Mouse (Mus musculus): ENCODE results near the gene Dap.
A peak's percentile ranks its signal among the peaks of the same experiment; 100 is the strongest.

Dap gene

DNA sequence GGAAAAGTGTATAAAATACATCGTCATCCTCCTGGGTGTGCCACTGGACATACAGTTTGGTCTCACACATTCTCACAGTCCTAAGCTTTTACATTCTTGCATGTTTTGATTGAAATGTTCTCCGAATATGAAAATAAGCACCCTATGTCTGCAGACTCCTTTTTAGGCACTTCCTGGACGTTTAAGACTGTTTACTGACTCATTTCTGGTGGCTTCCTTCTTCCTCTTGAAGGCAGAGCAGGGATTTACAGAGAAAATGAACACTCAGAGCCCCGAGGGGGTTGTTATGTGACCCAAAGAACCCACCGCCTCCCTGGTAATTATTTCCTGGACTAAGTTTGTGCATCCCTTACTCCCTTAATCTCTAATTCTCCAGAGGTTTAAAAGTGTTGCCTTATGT lies 13.8 kb downstream of the Dap start:
- no peak for DNase-seq (ENCODE audit: low read depth, low spot score)

DNA sequence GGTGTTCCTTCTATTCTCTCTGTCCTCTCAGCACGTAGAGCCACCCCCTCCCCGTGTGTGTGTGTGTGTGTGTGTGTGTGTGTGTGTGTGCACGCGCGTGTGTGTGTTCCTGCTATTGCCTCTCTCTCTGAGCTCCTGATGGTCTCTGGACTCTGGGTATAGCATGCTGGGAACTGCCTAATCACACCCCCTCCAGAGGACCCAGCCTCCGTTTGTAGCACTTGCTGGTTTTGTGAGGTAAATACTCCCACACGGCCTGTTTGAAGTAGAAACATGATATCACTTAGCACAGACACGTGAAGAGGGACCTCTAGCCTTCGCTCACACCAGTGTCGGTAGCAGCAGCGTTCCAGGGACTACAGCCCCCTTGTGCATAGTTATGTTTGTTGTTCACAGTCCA lies 14.5 kb downstream of the Dap start:
- no peak for DNase-seq (ENCODE audit: low read depth, low spot score)

DNA sequence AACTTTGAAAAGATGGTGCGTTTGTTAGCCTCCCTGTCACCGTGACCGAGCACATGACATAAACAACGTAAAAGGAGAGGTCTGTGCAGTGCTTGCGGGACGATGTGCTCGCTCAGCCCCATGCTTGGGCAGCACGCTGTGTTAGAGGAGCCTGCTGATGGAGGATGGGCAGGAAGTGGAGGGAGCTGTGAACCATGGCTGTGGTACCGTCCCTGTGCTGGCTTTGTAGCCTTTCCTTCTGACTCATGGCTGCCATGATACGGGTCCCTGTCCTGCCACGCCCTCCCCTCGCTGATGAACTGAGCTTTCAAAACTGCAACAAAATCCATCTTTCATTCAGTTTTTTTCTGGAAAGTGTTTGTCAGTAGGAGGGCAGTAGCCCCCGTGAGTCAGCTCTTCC lies 15.6 kb downstream of the Dap start:
- no peak for DNase-seq (ENCODE audit: low read depth, low spot score)

DNA sequence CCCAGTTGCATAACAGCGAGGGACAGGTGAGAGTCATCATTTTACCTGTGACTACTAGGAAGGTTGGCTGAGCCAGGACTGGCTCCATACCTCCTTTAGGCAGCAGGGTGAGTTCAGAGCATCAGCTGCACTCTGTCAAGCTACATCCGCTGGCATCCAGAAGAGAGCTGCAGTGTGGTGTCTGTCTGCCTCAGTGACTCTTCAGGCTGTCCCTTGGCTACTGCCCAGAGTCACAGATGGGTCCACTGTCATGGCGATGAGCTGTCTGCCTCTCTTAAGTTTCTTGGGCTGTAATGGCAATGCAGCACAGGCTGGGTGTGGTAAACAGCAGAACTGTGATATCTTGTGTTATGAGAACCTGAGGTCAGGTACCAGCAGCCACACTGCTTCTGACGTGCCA lies 16.1 kb downstream of the Dap start:
- DNase-seq (ENCODE audit: low read depth, low spot score) = no peak

DNA sequence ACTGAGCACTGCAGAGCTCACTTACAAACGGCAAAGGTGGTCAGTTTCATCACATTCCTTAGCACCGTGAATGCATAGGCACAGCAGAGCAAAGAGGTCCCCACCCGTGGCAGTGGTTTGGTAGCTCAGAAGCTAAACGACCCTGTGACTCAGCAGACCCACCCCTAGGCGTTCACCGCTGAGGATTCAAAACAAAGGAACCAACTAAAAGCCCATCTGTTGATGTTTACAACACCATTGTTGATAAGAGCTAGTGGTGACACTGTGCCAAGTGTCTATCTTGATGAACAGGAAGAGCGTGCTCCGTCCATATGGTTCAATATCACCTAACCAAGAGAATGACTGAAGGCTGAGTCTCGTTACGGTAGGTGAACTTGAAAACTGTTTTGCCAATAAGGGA lies 19.1 kb downstream of the Dap start:
- DNase-seq (ENCODE audit: low read depth, low spot score) = no peak

DNA sequence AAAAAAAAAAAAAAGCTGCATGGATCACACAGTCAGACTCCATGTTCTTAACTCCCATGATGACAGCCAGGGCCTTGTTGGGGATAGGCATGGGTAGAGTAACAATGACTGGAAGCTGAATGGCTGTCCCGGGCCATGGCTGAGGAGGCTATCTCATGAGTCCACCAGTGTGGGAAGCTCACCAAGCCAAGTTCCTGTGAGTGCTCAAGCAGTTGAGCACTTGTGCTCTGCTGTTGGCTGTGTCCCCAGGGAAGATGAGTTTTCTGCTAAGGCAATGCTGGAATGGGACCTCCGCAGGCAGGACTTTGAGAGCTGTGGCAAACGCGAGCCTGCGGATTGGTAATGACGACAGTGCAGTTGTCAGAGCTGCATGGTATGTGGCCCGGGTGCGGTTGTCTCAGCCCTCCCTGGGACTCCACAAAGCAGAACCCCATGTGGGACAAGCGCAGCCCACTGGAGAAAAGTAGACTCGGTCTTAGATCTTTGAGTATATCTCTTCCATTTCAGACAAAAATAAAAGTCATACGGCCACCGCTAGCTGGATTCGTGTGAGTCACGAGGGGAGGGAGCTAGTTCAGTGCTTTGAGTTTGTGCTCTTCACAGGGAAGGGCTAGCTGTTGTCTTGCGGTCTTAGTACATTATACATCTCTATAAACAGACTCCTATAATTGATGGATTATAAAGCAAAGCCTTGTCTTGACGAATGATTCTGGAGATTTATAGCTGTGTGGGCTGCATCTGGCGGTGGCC lies 20.8 kb downstream of the Dap start:
- no peak for DNase-seq (ENCODE audit: low read depth, low spot score)

DNA sequence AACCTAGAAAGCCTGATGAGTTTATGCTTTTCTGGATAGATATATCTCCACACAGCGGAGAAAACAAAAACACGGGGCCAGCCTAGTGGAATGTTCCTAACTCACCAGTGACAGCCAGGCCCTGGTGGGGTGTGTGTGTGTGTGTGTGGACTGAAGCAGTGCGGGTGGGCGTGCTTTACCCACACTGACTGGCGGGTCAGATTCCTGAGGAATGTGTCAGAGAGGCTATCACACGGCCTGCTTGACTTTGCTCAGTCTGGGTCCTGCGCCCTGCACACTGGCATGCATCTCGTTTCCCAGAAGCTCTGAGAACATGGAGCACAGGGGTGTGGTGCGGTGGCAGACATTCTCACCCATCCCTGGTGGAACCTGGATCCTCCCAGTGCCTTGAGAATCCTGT lies 21.8 kb downstream of the Dap start:
- DNase-seq (ENCODE audit: low read depth, low spot score) = no peak

DNA sequence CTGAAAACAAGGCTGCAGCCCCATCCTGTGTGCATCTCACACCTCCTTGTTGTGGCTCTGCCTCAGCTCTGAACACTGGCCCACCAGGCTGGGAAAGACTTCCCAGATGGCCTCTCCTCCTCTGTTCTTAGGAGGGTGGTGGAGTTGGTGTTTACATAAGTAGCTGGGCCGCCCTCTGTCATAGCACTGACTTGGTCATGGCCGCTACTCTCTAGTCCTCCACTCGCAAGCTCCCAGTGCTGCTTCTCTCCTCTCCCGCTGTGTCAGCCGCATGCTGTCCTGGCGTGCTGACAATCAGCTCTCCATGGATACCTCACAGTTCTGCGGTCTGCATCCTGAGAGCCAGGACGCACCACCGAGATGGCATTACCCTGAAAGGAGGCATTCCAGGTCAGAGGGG lies 22.9 kb downstream of the Dap start:
- DNase-seq (ENCODE audit: low read depth, low spot score) = no peak

DNA sequence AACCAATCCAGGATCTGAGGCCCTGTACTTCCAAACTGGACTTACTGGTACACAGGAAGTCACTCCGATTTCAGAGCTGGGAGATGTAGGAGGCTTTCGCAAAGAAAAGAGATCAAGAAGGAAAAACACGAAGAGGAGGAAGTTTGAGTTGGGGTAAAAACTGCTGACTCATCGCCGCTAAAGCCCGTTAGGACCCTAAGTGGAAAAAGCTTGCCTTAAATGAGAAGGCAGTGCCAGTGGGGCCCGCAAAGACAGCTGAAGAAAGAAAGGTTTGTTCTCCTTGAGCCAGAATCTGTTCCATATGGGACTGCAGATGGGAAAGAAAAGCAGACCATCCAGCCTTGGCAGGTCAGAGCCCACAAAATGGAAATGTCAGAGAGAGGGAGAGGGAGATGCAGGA lies 24.8 kb downstream of the Dap start:
- DNase-seq (ENCODE audit: low read depth, low spot score) = peak; percentile 58

DNA sequence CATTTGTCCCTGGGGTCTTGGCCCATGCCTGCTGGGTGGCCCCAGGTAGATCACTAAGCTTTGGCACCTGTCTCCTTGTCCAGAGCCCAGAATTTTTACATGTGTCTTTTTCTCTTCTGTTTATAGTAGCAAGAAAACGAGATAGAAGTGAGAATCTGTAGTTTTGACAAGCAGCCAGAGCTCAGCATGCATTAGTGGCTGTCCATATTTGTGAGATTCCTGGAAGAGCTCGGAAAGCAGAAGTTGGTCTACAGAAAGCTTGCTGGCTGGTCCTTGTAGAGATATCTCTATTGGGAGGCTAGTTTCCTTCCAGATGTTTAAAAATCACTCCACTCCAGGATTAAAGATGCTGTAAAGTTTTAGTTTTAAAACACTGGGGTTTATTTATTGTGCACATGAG lies 25.9 kb downstream of the Dap start:
- no peak for DNase-seq (ENCODE audit: low read depth, low spot score)

DNA sequence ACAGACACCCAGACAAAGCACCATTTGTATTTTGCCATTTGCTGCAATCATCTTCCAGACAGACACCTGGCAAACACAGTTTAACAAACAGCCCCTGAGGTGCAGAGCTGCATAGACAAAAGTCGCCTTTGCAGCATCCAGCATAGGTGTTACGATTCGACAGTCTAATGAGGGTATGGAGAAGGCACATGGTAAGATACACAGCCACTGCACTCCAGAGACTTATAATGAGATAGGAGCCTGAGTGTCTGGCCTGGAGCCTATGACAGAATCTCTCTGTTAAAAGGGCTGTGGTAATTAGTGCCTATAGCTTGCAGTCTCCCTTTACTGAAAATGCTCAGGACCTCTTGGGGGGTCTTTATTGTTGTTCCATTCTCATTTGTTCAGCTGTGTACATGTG lies 26.6 kb downstream of the Dap start:
- no peak for DNase-seq (ENCODE audit: low read depth, low spot score)

DNA sequence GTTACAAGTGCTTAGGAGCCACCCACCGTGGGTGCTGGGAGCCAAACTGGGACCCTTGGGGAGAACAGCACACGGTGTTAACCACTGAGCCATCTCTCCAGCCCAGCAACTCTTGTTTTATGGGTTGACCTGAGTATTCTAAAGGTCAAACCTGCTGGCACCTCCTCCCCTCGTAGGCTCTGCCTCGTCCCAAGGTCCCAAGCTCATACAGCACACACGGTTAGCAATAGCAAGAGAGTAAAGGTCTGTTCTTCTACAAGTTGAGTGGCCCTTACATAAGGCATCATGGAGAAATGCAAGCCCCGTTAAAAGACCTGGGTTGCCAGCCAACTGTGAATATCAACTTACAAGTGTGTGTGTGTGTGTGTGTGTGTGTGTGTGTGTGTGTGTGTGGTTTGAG lies 27.1 kb downstream of the Dap start:
- DNase-seq (ENCODE audit: low read depth, low spot score) = no peak

DNA sequence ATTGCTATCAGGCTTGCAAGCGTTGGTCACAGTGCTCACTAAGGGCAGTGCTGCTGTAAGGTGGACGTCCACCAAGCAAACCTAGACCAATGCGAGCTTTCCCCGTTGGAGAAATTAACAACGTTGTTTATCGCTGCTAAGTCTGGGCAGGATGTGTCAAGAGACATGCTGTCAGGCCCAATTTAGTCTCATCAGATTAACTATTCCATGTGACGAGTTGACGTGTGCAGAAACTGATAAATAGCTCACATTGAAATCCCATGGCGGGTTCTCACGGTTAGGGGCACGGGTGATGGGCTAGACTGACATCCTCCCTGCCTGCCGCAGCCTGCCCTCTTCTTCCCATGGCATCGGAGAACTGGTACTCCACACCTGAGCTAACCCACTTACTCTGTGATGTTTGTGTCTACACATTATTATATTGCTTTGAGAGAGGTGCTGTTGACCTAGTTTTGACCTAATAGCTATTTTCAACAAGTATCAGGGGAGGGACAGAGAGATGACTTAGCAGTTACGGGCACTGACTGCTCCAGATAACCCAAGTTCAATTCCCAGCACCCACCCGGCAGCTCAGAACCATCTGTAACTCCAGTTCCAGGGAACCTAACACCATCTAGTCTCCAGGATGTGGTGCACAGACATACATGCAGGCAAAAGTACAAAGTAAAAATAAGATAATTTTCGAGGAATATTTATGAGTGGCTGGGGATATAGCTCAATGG lies 28.6 kb downstream of the Dap start:
- no peak for DNase-seq (ENCODE audit: low read depth, low spot score)

DNA sequence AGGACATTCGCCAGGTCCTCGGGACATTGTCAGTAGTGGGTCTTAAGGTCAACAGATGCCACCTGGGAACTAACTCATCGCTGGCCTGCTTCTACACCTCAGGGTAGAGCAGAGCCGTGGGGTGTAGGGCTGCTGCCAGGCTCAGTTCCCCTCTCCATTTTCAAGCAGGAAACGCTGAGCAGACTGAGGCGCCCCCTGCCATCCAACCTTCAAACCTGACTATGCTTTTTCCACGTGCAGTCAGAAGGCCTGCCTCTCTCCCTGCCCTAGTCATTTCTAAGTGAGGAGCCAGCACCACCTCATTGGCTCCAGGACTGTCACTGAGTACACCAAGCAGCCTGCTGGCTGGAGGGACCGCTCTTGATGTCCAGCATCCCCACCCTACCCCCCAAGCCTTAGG lies 29.3 kb downstream of the Dap start:
- no peak for DNase-seq (ENCODE audit: low read depth, low spot score)

DNA sequence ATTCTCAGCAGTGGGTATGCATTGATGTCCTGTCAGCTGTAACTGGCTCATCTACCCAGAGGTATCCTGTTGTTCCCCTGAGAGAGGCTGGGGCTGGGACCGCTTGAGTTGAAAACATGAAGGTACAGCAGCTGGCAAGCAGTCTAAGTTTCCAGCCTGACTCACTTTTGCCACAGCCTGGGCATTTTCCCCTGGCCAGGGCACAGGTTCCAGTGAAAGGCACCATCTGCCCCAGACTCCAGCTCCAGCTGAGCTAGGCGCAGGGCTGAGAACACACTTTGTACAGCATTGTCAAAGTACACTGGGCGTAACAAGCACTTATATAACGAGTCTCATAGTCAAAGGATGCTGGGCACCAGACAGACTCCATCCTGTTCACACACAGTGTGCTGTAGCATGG lies 29.8 kb downstream of the Dap start:
- DNase-seq (ENCODE audit: low read depth, low spot score) = no peak

DNA sequence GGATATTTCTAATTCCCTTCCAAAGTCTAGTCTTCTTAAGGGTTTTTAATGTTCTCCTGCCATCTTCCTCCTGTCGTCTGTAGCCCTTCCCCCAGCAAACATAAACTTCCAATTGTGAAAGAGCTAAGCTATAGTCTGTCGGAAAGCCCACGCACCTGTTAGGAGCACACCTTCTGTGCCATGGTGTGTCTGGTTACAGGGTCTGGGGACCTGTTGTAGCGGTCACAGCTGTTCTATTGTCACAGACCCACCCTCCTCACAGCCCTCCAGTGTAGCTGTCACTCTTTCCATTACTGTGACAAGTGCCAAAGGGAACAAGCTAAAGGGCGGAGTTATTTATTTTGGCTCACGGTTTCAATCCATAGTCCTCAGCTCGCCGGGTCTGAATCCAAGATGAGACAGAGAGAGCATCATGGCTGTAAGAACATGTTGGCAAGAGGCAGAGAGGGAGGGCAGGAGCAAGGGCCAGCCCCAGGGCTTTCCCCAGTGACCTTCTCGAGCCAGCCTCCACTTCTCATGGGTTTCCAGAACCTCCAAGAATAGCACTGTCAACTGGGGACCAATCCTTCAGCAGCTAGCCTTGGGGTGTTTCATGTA lies 30.9 kb downstream of the Dap start:
- no peak for DNase-seq (ENCODE audit: low read depth, low spot score)

DNA sequence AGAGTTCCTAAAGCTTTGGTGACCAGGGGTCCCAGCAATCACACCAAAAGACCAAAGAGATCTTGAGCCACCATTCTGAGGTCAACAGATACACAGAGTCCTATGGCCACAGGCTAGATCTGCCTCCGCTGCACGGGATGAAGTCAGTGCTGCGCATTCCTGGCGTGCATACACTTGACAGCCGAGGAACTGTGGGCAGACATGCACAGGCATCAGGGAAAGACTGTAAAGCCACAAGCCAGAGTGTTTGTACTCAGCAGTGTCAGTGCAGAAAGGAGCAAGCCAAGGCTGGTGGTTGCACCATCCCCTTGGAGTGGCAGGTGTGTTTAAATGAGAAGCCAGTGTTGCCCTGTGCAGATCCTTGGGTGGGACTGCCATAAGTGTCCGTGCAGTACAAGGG lies 31.6 kb downstream of the Dap start:
- no peak for DNase-seq (ENCODE audit: low read depth, low spot score)

DNA sequence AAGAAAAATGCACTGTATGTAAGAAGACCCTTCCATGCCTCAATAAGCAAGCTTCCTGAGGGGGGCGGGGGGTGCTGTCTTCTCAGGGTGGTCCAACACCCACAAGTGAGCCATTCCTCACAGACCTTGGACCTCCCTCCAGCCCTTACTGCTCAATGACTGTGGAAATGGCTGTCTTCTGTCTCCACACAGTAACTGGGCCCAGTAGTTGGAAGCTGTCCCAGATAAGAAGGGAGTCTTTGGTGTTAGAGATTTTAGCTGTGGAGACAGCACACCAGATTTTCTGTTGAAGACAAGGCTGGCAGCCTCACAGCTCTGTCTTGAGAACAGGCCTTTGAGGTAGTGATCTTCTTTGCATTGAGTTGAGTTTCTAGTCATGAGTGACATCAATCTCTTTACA lies 33.2 kb downstream of the Dap start:
- no peak for DNase-seq (ENCODE audit: low read depth, low spot score)

DNA sequence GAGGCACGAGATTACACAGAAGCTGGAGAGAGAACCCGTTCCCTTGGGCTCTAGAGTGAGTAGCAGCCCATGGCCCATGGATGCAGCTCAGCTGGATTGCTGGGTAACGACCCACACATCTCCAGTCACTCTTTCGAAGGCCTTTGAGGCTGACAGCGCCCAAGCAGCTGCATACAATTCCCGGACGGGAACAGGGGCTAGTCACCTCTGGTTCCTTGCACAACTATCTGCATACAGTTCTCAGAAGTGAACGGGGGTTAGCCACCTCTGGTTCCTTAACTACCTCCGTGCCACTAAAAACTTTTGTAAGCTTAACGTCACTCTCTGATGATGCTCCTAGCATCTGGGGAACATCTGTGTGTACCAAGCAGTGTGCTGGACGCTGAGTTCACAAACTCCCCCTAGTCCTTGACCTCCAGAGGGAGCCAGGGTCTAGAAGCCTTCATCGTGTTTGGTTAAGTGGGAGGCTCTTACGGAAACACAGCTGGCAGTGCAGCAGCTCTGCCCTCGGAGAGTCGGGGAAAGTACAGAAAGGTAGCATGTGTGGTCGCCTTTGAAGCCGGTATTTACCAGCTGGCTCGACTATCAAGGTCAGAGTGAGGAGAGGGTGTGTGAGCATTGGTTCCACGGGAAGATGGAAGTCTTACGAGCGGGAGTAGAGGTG lies 34.0 kb downstream of the Dap start:
- DNase-seq (ENCODE audit: low read depth, low spot score) = peak; percentile 52

DNA sequence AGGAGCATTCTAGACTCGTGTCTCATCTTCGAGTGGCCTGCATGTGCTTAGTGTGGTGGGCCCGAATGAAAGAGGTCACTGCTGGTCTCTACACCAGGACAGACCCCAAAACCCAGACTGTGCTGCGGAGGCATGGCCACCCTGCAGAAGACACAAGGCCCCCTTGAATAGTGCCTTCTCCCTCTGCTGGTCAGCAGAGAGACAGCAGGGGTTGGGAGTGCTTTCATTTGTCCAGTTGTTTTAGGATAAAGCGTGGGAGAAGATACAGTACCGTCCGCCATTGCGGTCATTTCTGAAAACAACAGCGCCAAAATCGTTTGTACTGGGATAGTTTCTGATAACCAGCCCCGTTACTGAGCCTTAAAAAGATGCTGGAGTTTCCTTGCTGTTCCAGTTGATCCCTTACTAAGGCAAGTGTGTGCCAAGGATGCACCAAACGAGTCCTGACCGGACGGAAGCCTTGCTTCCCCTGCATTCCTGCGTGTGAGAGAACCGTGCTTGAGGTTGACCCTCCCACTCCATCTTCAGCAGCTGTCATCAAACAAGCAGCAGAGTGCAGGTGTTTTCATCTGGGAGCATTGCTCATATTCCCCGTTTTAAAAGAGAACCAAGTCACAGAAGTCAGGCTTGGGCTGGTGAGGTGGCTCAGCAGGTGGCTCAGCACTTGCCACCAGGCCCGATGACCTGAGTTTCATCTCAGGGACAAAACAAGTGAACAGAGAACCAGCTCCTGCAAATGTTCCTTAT lies 34.8 kb downstream of the Dap start:
- DNase-seq (ENCODE audit: low read depth, low spot score) = no peak

DNA sequence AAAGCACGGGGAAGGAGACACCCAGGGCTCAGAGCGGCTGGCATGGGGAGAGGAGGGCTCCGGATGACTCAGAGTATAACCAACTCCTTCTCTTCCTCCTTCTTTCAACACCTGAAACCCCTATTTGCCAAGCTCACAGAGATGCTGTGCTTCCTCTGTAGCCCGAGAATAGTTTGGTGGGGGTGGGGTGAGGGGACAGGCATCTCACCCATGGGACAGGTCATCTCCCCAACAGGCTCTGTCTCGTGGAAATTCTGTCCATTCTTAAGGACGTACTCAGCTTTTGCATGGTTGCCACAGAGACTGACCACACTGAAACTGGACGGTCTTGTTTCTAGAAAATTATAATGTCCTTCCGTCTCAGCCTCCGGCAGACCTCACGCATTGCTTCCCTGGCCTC lies 37.0 kb downstream of the Dap start:
- no peak for DNase-seq (ENCODE audit: low read depth, low spot score)

DNA sequence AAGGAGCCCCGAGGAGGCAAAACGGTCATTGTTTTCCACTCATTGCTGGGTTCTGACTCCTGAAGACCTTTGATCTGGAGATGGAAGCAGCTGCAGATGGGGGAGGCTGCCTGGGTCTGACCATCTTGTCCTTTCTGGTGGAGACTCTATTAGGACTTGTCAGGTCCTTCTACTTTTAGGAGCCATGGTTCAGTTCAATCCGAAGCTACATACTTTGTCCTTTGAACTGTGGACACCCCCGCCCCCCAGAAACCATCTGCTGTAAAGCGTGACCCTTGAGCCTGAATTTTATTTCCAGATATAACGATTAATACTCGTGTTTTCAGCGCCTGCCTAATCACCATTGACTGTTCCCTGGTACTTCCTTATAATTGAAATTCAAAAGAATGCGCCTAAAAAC lies 38.2 kb downstream of the Dap start:
- no peak for DNase-seq (ENCODE audit: low read depth, low spot score)
